Mouse (Mus musculus): ENCODE measurements at regions not wholly inside any gene's neighbourhood (a gene's known extent, or its start where the extent isn't known, plus 50 kb on each side); places are given as distances from the start of the nearest gene placed in this dataset.

GRCm38 (mm10) chr4:54611990-54612980, 332.6 kb upstream of the Zfp462 start:
- DNase-seq, result no peak

GRCm38 (mm10) chr4:54613076-54613475, 331.8 kb upstream of the Zfp462 start:
- DNase-seq, result no peak

GRCm38 (mm10) chr4:54613611-54614010, 331.2 kb upstream of the Zfp462 start:
- no peak for DNase-seq

GRCm38 (mm10) chr4:54615886-54616285, 329.0 kb upstream of the Zfp462 start:
- peak in 1 of 2 experiments; percentile 3 for DNase-seq

GRCm38 (mm10) chr4:54624024-54624873, 320.6 kb upstream of the Zfp462 start:
- no peak for DNase-seq

GRCm38 (mm10) chr4:54636986-54637641, 307.7 kb upstream of the Zfp462 start:
- DNase-seq, result no peak

- DNase-seq, result no peak
Observed at GRCm38 (mm10) chr4:54646033-54646432, 298.8 kb upstream of the Zfp462 start.

GRCm38 (mm10) chr4:54646459-54646858, 298.4 kb upstream of the Zfp462 start:
- DNase-seq, result no peak

- no peak for DNase-seq
Observed at GRCm38 (mm10) chr4:54648254-54648653, 296.6 kb upstream of the Zfp462 start.

GRCm38 (mm10) chr4:54651646-54652110, 293.2 kb upstream of the Zfp462 start:
- no peak for DNase-seq

- no peak for DNase-seq
Observed at GRCm38 (mm10) chr4:54652111-54653021, 292.5 kb upstream of the Zfp462 start.

GRCm38 (mm10) chr4:54653097-54653776, 291.6 kb upstream of the Zfp462 start:
- DNase-seq, result no peak
